Mouse (Mus musculus) c-Kit-positive CD71-positive TER-119-negative erythroid progenitor cells, embryonic 14.5 days (primary cell): ENCODE measurements around the gene Map3k20.

Experiments used
- DNase-seq: peaks from one replicate; pipeline ENCODE4 v3.0.0-alpha.2; 2013; ENCODE audit warnings: low read depth

The Map3k20 gene

GRCm38 (mm10) chr2:72285256-72285887, at the start of gene Map3k20:
Map3k20 (plus strand) TSS chr2:72285637.
- peak; percentile 52 for DNase-seq

- no peak for DNase-seq
These were observed 47.0 kb upstream of the Map3k20 start for GRCm38 (mm10) chr2:72238421-72238820.

- DNase-seq, result no peak
These were observed 46.5 kb upstream of the Map3k20 start for GRCm38 (mm10) chr2:72238925-72239324.

DNA sequence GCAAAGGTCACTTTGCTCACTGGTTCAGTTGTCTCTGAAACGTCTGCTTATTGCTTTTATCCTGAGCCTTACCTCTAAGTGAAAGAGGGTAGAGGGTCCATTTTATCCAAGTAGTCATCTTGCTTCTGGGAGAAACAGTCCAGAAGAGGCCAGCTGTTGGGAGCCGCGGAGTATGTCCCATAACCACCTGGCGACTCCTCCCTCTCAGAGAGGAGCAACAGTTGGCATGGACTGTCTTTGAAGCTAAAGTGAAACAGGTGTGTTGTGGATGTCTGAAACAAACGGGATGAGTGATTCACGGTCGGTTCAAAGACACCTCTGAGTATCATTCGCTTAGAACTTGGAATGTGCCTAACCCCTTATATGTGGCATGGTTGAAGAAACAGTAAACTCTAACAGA, 46.0 kb upstream of the Map3k20 start:
- no peak for DNase-seq

DNA sequence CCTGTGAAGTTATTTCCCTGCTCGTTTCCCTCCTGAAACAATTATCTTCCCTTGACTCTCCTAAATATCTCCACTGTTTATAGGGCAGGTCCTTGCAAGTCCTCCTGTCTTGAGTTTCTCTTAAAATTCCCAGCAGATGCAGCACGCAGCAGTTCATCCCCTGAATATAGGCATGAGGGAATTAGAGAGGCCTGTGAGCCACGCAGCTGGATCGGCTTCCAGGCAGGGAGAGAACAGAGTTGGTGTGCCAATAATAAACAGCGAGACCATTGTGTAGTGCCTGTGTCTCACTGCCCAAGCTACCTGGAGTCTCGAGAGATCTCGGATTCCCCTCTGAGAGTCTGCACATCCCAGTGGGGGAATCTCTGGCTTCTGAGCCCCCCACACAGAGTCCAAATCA, 45.4 kb upstream of the Map3k20 start:
- no peak for DNase-seq

DNA sequence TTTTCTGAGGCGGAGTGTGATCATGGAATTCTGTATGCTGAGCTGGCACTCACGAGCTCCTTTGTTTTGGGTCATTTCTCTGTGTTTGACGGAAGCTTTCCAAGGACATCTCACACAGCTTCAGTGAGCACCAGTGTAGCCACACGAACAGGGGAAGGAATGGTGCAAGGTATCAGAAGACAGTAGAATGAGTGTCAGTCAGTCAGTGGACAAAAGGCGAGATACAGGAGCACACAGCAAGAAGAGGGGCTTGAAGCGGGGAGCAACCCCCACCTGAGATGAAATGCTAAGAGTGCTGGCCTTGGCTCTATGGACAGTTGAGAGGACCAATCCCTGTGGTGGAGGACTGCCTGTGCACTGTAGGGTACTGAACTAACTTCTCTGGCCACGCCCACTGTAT, 44.7 kb upstream of the Map3k20 start:
- DNase-seq, result no peak

GRCm38 (mm10) chr2:72241714-72242472, 43.5 kb upstream of the Map3k20 start:
- no peak for DNase-seq

GRCm38 (mm10) chr2:72242910-72243675, 42.3 kb upstream of the Map3k20 start:
- DNase-seq, result no peak

GRCm38 (mm10) chr2:72245631-72246030, 39.8 kb upstream of the Map3k20 start:
- no peak for DNase-seq

DNA sequence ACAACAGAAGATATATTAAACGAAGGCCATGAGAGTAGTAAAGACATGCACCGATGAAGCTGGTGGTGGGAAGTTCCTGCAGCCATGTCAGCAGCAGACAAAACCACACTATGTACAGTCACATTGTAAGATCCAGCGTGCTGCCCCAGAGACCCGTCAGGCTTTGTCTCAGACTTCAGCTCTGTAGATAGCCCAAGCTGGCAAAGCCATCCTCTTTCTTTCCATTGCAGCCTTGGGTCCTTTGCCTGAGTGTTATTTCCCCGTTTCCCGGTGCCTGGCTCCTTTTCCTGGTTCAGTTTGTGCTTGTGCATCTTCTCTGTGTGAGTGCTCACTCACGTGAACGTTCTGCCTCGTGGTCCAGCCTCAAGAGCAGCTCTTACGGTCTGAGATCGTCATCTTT, 39.1 kb upstream of the Map3k20 start:
- DNase-seq, result no peak

DNA sequence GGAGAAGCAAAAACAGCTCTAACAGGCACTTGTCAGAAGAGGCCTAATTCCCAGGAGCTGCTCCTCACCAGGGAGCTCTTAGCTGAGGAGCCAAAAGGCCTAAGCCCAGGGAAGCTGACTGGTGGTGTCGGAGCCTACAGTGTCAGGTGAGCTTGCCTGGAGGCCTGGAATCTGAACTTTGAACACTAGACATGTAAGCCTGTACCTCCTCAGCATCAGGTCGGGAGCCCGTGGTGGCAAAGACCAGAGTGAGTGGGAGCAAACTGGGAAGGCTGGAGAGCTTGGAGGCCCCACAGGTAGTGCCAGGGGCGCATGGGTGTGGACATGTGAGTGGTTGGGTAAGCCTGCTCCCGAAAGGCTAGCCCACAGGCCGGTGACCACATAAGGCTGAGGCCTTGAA, 37.6 kb upstream of the Map3k20 start:
- no peak for DNase-seq

DNA sequence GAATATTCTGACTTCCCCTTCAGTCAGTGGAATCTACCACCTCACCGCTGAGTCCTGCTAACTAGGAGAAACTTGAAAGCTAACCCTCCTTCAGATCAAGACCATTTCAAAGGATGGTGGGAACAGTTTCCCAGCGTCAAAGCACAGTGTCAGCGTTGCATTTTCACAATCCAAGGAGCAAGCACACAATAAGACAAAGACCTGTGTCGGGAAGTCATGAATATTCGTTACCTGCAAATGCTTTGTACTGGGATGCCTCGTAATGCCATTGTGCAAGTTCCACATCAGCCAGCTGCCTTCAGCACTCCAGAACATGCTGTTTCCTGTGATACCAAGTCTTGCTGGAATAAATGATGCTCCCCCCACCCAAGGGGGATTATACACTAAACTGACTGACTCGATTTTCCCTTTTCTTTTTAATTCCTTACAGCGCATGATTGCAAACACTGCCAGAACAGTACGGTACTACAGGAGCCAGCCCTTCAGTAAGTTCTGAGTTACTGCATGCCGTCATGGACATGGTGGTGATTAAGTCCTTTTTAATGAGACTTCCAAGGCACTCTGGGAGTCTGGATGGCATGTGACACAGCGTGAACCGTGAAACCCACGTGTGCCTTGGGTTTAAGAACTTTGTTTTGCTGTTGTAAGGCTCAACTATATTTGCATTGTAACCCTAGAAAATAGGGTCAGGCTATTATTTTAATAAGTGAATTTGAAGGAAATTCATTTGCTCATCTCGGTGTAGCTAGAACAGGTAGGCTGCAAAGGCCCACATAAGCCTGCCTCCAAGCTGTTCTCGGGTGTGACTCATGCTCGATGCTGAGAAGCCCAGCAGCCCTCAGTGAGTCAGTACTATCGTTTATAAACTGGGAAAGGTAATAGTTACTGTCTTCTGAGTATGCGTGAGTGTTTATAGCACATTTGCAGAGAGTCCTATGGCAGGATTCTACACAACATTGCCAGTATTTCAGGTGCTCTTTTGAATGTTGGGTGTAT, 32.6 kb upstream of the Map3k20 start:
- DNase-seq, result no peak

GRCm38 (mm10) chr2:72253882-72254281, 31.6 kb upstream of the Map3k20 start:
- DNase-seq, result no peak

- no peak for DNase-seq
These were observed 30.4 kb upstream of the Map3k20 start for GRCm38 (mm10) chr2:72254813-72255582.

DNA sequence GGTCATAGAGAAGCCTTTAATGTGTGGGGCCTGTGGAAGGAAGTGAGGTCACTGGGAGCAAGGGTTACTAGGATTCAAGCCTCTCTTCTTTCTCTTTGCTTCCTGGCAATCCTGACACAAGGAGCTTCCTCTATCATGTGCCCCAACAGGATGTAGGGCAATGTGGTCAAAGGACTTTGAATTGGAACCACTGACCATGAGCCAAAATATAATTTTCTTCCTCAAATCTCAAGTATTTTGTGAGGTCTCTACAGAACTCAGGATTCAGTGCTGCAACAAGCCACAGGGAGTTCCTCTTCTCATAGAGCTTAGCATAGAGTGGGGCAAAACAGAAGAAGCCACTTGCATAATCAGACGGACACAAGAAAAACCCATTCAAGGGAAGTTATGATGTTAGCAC, 24.7 kb upstream of the Map3k20 start:
- DNase-seq, result no peak

DNA sequence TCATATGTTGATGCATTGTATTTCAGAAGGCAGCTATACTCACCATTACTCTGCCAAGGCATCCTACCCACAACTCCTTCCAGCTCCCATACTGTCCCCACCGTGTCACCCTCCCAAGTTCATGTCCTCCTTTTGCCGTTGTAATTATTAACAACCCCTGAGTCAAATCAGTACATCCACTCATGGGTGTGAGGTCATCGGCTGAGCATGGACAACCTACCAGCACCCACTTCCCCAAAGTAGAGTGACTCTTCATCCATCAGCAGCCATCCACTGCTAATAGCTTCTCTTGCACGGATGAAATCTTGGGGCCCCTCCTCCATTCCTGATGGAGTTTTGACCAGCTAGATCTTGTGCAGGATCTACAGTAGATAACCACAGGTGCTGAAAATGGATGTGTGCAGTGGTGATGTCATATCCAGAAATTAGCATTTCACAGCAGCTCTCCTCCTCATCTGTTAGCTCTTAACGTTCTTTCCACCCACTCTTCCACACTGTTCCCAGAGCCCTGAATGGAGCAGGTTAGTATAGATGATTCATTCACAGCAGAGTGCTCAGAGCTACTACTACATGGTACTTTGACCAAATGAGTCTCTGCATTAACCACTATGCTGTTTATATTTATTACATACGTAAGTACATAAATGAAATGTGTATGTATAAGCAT, 22.5 kb upstream of the Map3k20 start:
- no peak for DNase-seq

- no peak for DNase-seq
These were observed 18.0 kb upstream of the Map3k20 start for GRCm38 (mm10) chr2:72267390-72267789.

DNA sequence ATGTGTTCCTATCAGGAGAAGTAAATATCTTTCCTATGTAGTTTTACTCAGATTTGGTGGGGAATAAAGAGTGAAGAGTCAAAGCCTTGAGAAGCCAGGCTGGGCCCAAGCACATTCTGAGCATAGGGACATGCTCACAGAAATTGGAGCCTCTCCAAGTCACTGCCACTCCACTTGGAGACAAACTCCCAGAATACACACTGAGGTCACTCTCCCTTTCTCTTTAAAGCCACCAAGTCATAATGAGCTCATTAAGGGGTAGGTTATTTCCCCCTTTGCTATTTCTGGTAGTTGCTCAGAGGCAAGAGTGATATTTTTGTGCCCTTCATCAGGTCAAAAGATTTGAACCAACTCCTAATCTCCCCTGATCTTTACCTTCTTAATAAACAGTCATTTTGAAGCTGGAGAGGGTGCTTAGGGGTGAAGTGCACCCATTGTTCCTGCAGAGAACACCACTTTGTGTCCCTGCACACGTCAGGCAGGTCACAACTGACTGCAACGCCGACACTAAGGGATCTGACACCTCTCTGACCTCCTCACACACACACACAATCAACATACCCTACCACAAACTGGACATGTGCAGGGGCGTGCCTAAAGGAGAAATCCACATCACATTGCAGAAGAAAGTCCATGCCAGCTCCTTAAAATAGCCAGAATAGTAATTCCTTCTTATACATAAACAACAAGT, 15.6 kb upstream of the Map3k20 start:
- DNase-seq, result no peak

- DNase-seq, result no peak
These were observed 7.1 kb upstream of the Map3k20 start for GRCm38 (mm10) chr2:72278247-72278873.
